Mouse (Mus musculus) liver, adult 2 months (tissue): ENCODE results near the gene Fbxl12. TPM values are rescaled to one million over a fixed set of nuclear protein-coding genes. Genes with fewer than 3 reads are reported as not detected.

Experiments used
- DNase-seq: peaks from one replicate; pipeline ENCODE4 v3.0.0-alpha.2; 2011; ENCODE audit warnings: low read depth, low spot score; ENCODE audit errors: extremely low read depth
- H3K27ac ChIP-seq: fragments of 200-500 bp; replicated peaks from 2 replicates; pipeline ENCODE4 v1.5.1; 2012; ENCODE audit warnings: low read depth, mild to moderate bottlenecking, control low read depth, inconsistent platforms, low read length; ENCODE audit not compliant: insufficient read depth
- H3K27me3 ChIP-seq: fragments of 200-500 bp; 2 replicates; pipeline ENCODE4 v1.6.1; 2012; ENCODE audit warnings: mild to moderate bottlenecking, moderate library complexity, low read length, inconsistent platforms; ENCODE audit not compliant: control insufficient read depth, insufficient read depth
- H3K36me3 ChIP-seq: fragments of 200-500 bp; 2 replicates; pipeline ENCODE4 v1.6.1; 2012; ENCODE audit warnings: low read length, inconsistent platforms; ENCODE audit not compliant: control insufficient read depth, insufficient read depth
- H3K4me1 ChIP-seq: fragments of 200-500 bp; 2 replicates; pipeline ENCODE4 v1.6.1; 2011; ENCODE audit warnings: low read length; ENCODE audit not compliant: control insufficient read depth, insufficient read depth
- H3K4me3 ChIP-seq: fragments of 200-500 bp; 2 replicates; pipeline ENCODE4 v1.5.1; 2011; ENCODE audit warnings: low read depth, mild to moderate bottlenecking, control low read depth, low read length, moderate library complexity; ENCODE audit not compliant: insufficient read depth
- H3K79me2 ChIP-seq: fragments of 200-500 bp; 2 replicates; pipeline ENCODE4 v1.6.1; 2012; ENCODE audit warnings: inconsistent platforms, mild to moderate bottlenecking, low read length, moderate library complexity; ENCODE audit not compliant: control insufficient read depth, insufficient read depth
- H3K9ac ChIP-seq: fragments of 200-500 bp; 2 replicates; pipeline ENCODE4 v1.6.1; 2012; ENCODE audit warnings: low read depth, mild to moderate bottlenecking, control low read depth, inconsistent platforms, low read length
- CTCF ChIP-seq: fragments of 200-500 bp; IDR thresholded peaks from 2 replicates; pipeline ENCODE4 v1.5.1; 2011; ENCODE audit warnings: low read depth, low read length, control low read depth
- POLR2A ChIP-seq: fragments of 200-500 bp; IDR thresholded peaks from 2 replicates; pipeline ENCODE4 v1.6.1; 2011; ENCODE audit warnings: low read length, control low read depth; ENCODE audit not compliant: insufficient read depth; ENCODE audit errors: extremely low read depth
- WGBS: fragments of 180-500 bp; shearing (Covaris S2); methylation state at CpG from one replicate; pipeline ENCODE4 v1.1.7; 2018; 5-methylcytosine and 5-hydroxymethylcytosine counted together
- polyA plus RNA-seq: library from polyadenylated mRNA; depleted of rRNA; stranded (reverse); fragments of >200 nt; gene quantifications from 2 replicates; pipeline ENCODE4 v1.2.3, GENCODE M21; 2012
- total RNA-seq: library from RNA; depleted of rRNA; stranded (reverse); fragments of >200 nt; gene quantifications from 2 replicates; pipeline ENCODE4 v1.2.3, GENCODE M21; 2014

Fbxl12 gene
- total and polyA plus RNA-seq, 2 experiments: 2.8 to 16.2 TPM

DNA sequence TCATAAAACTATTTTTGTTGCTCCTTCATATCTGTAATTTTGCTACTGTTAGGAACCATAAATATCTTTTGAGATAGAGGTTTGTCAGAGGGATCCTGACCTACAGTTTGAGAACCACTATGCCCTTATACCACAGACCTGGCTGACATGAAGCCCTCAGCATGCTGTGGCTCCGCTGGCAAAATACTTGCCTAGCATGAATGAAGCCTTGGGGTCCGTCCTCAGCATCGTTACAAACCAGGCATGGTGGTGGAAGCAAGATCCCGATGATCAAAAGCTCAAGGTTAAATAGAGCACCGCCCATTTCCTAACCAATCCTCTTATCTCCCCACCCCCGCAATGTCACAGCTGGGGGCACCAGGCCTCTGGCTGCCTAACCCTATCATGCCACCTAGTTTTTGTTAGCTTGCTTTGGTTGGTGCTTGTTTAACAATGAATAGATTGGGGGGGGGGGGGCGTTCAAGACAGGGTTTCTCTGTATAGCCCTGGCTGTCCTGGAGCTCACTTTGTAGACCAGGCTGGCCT, 22.0 kb upstream of the Fbxl12 start:
- DNase-seq: no peak
- Histone ChIP-seq H3K36me3 (no peaks in the 10 kb centered on the region; the same call in 1 of the 2 replicates), H3K4me3 (no peak overlapping the region), H3K79me2 (no peaks in the 10 kb centered on the region), H3K27me3 (no peaks in the 10 kb centered on the region), H3K9ac (no peak overlapping the region), H3K27ac (no peak overlapping the region), H3K4me1 (no peaks in the 10 kb centered on the region)
- WGBS: 14% methylated on average over 7 of the region's 7 CpGs
- no peak for TF ChIP-seq POLR2A
- no peak for TF ChIP-seq CTCF

DNA sequence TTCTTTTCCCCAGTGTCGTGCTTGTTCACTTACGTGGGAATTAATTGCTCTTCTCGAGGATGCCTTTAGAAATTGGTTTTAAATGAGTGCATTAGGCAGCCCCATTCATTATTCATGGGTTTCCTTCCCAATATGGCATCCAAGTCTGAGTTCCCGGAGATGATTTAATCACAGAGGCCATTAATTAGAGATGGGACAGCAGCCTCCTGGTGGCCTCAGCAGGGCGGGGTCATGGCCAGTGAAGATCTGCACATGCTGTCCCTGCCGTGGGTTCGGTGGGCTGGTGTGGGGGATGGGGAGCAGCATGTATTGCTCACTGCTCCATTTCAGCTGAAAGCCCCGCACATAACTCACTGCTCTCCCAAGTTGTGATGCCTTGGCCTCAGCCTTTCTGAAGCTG, 21.4 kb upstream of the Fbxl12 start:
- H3K79me2 ChIP-seq: no peaks in the 10 kb centered on the region
- no peak overlapping the region for H3K4me3 ChIP-seq
- no peak overlapping the region for H3K27ac ChIP-seq
- TF ChIP-seq POLR2A: no peak
- no peak for TF ChIP-seq CTCF
- no peaks in the 10 kb centered on the region for H3K4me1 ChIP-seq
- no peaks in the 10 kb centered on the region; the same call in 1 of the 2 replicates for H3K36me3 ChIP-seq
- no peak overlapping the region for H3K9ac ChIP-seq
- H3K27me3 ChIP-seq: no peaks in the 10 kb centered on the region
- DNase-seq: no peak
- WGBS: 58% methylated on average over 8 of the region's 8 CpGs

DNA sequence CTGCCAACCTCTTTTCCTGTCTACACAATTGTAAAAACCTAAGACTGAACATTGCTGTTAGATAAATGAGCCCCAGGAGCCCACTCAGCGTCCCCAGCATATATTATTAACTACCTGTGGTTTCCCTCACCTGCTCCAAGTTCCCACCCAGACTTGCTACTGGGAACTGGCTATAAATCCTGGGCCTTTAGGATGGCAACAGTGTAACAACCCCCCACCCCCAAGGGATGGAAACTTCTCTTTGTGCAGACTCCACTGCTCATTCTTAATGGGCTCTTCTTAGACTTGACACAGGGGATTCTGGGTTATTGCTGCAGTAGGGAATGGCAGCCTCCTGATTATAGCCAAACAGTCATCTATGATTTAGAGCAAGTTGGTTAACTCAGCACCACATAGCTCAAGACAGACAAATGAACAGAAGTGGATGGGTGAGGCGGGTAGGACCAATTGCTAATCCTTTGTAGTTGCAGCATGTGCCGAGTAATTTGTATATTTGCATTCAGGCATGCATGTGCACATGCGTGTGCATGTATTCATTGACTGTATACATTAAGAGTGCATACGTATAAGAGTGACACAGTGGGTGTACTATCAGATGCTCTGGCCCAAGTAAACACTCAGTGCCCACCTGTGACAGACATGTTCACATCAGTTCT, 20.5 kb upstream of the Fbxl12 start:
- Histone ChIP-seq H3K4me3 (no peak overlapping the region), H3K27ac (no peak overlapping the region), H3K36me3 (no peaks in the 10 kb centered on the region; the same call in 1 of the 2 replicates), H3K9ac (no peak overlapping the region), H3K27me3 (no peaks in the 10 kb centered on the region), H3K79me2 (no peaks in the 10 kb centered on the region), H3K4me1 (no peaks in the 10 kb centered on the region)
- WGBS: 92% methylated on average over 5 of the region's 5 CpGs
- TF ChIP-seq POLR2A (no peak), CTCF (no peak)
- no peak for DNase-seq

DNA sequence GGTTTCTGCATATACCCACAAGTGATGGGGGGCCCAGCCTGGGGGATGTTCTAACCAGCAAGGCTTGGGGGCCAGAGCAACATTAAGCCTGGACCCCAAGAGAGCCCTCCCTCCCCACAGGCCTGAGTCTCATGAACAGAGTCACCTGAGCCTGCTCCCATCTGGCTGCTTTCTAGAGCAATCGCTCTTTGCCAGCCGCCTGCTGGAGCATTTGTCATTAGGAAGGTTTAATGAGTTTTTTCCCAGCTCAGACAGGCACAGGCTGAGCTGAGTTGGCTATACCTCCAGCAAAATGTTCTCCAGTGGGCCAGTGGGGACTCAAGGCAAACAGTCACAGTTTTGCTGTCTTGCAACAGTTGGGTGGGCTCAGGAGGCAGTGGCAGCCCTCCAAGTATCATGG, 19.8 kb upstream of the Fbxl12 start:
- WGBS: 97% methylated on average over 2 of the region's 2 CpGs
- H3K36me3 ChIP-seq: no peaks in the 10 kb centered on the region; the same call in 1 of the 2 replicates
- TF ChIP-seq POLR2A (no peak), CTCF (no peak)
- no peak overlapping the region for H3K9ac ChIP-seq
- no peaks in the 10 kb centered on the region for H3K79me2 ChIP-seq
- no peak overlapping the region for H3K4me3 ChIP-seq
- no peaks in the 10 kb centered on the region for H3K4me1 ChIP-seq
- DNase-seq: no peak
- H3K27me3 ChIP-seq: no peaks in the 10 kb centered on the region
- H3K27ac ChIP-seq: no peak overlapping the region

DNA sequence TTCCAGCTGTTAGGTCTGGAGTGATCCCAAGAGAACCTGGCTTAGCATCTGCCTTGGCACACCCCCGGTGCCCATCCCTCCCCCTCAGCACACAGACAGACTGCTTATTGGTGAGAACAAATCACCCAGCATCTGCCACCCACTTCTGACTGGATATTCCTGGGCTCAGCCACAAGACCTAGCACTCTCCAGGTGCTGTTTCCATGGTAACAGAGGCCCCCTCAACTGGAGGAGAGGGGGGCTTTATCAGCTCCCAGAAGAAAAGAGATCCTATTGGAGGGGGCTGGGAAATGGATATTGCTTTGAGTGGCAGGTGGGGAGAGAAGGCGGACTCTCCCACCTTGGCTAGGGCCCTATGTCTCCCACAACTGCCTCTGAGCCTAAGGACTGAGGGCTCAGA, 19.4 kb upstream of the Fbxl12 start:
- no peaks in the 10 kb centered on the region; the same call in 1 of the 2 replicates for H3K36me3 ChIP-seq
- no peak overlapping the region for H3K27ac ChIP-seq
- no peaks in the 10 kb centered on the region for H3K79me2 ChIP-seq
- no peak for DNase-seq
- 100% methylated on average over 2 of the region's 2 CpGs for WGBS
- H3K4me3 ChIP-seq: no peak overlapping the region
- no peak for TF ChIP-seq CTCF
- TF ChIP-seq POLR2A: no peak
- no peaks in the 10 kb centered on the region for H3K4me1 ChIP-seq
- H3K9ac ChIP-seq: no peak overlapping the region
- H3K27me3 ChIP-seq: no peaks in the 10 kb centered on the region

DNA sequence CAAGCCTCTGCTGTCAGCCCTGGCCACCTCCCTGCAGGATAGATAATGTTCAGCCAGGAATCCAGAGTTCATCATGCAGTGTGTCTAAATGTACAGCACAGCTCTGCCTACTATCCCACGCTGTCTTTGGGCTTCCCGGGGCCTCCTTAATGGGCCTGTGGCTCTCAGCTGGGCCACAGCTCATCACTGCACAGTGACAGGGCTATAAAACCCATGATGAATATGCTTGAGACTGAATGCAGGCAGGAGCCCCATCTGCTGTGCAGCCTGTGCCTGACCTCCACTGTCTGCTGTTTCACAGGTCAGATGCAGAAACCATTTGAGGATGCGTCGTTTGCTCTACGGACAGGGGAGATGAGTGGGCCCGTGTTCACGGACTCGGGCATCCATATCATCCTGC, 18.3 kb upstream of the Fbxl12 start:
- 96% methylated on average over 8 of the region's 8 CpGs for WGBS

More for the DNA sequence above, 18.3 kb upstream of the Fbxl12 start:
- H3K9ac ChIP-seq: no peak overlapping the region
- DNase-seq: no peak
- no peak overlapping the region for H3K27ac ChIP-seq
- H3K36me3 ChIP-seq: no peaks in the 10 kb centered on the region; the same call in 1 of the 2 replicates
- TF ChIP-seq POLR2A: no peak
- no peak for TF ChIP-seq CTCF
- no peak overlapping the region for H3K4me3 ChIP-seq
- H3K79me2 ChIP-seq: no peaks in the 10 kb centered on the region
- H3K4me1 ChIP-seq: peaks cover 2% of the 10 kb centered on the region; the same call in 1 of the 2 replicates
- H3K27me3 ChIP-seq: no peaks in the 10 kb centered on the region
